Mouse (Mus musculus): ENCODE data around the gene Tpcn2. TPM values are rescaled to one million over a fixed set of nuclear protein-coding genes. Genes with fewer than 3 reads are reported as not detected.

Tpcn2 gene
- polyA plus RNA-seq, 1 experiment from 2014 or later = 5.7 TPM

GRCm38 (mm10) chr7:145189342-145189741 is 94.5 kb downstream of the Tpcn2 start:
- no peaks in the 10 kb centered on the region for H3K27me3 ChIP-seq (replicated peaks)
- no peak overlapping the region for H3K4me2 ChIP-seq (replicated peaks)
- H3K4me1 ChIP-seq = no peaks in the 10 kb centered on the region
- H3K36me3 ChIP-seq = no peaks in the 10 kb centered on the region
- no peak for ATAC-seq (ENCODE audit: low FRiP score, low read depth)
- no peak overlapping the region for H3K4me3 ChIP-seq
- no peaks in the 10 kb centered on the region for H3K9me3 ChIP-seq
- WGBS = 56% methylated on average over 8 of the region's 8 CpGs
- no peak overlapping the region for H3K9ac ChIP-seq
- H3K27ac ChIP-seq = no peak overlapping the region

GRCm38 (mm10) chr7:145187802-145188201 is 96.0 kb downstream of the Tpcn2 start:
- no peak overlapping the region for H3K27ac ChIP-seq
- H3K36me3 ChIP-seq = no peaks in the 10 kb centered on the region
- H3K4me1 ChIP-seq = no peaks in the 10 kb centered on the region
- no peaks in the 10 kb centered on the region for H3K9me3 ChIP-seq
- WGBS = 67% methylated on average over 3 of the region's 3 CpGs
- no peaks in the 10 kb centered on the region for H3K27me3 ChIP-seq (replicated peaks)
- H3K9ac ChIP-seq = no peak overlapping the region
- no peak overlapping the region for H3K4me2 ChIP-seq (replicated peaks)
- no peak overlapping the region for H3K4me3 ChIP-seq
- ATAC-seq (ENCODE audit: low FRiP score, low read depth) = no peak

GRCm38 (mm10) chr7:145182388-145182787 is 101.4 kb downstream of the Tpcn2 start:
- Histone ChIP-seq H3K9ac (no peak overlapping the region), H3K9me3 (no peaks in the 10 kb centered on the region), H3K36me3 (no peaks in the 10 kb centered on the region), H3K4me2 (replicated peaks) (no peak overlapping the region), H3K4me3 (no peak overlapping the region), H3K27ac (no peak overlapping the region), H3K4me1 (peaks cover 17% of the 10 kb centered on the region), H3K27me3 (replicated peaks) (0 out of 2 replicates have a peak, but pooled peaks cover 3% of the 10 kb centered on the region)
- no peak for ATAC-seq (ENCODE audit: low FRiP score, low read depth)
- 60% methylated on average over 4 of the region's 4 CpGs for WGBS

GRCm38 (mm10) chr7:145181376-145182034 is 102.3 kb downstream of the Tpcn2 start:
- no peak overlapping the region for H3K27ac ChIP-seq
- H3K4me1 ChIP-seq = peaks cover 26% of the 10 kb centered on the region

GRCm38 (mm10) chr7:145179691-145180091 is 104.1 kb downstream of the Tpcn2 start:
- no peak overlapping the region for H3K4me2 ChIP-seq (replicated peaks)
- ATAC-seq (ENCODE audit: low FRiP score, low read depth) = no peak
- no peak overlapping the region for H3K27ac ChIP-seq
- H3K4me3 ChIP-seq = no peak overlapping the region
- no peaks in the 10 kb centered on the region for H3K36me3 ChIP-seq
- no peaks in the 10 kb centered on the region for H3K9me3 ChIP-seq
- WGBS = 59% methylated on average over 5 of the region's 5 CpGs
- H3K27me3 ChIP-seq (replicated peaks) = peaks cover 3% of the 10 kb centered on the region; the same call in 1 of the 2 replicates
- H3K9ac ChIP-seq = no peak overlapping the region
- peaks cover 32% of the 10 kb centered on the region for H3K4me1 ChIP-seq

More at GRCm38 (mm10) chr7:145181376-145182034, 102.3 kb downstream of the Tpcn2 start:
- Histone ChIP-seq H3K4me3 (no peak overlapping the region), H3K9ac (no peak overlapping the region), H3K9me3 (no peaks in the 10 kb centered on the region), H3K27me3 (replicated peaks) (peaks cover 3% of the 10 kb centered on the region; the same call in 1 of the 2 replicates), H3K4me2 (replicated peaks) (no peak overlapping the region), H3K36me3 (no peaks in the 10 kb centered on the region)
- 43% methylated on average over 11 of the region's 11 CpGs for WGBS
- ATAC-seq (ENCODE audit: low FRiP score, low read depth) = no peak

GRCm38 (mm10) chr7:145176750-145177589 is 106.8 kb downstream of the Tpcn2 start:
- H3K4me3 ChIP-seq = no peak overlapping the region
- no peak for ATAC-seq (ENCODE audit: low FRiP score, low read depth)
- H3K4me1 ChIP-seq = peaks cover 49% of the 10 kb centered on the region
- H3K27me3 ChIP-seq (replicated peaks) = peaks cover 3% of the 10 kb centered on the region
- H3K9ac ChIP-seq = no peak overlapping the region
- 0 out of 2 replicates have a peak overlapping the region, but pooled peaks have one; percentile 24 for H3K4me2 ChIP-seq (replicated peaks)
- no peaks in the 10 kb centered on the region for H3K36me3 ChIP-seq
- 25% methylated on average over 15 of the region's 15 CpGs for WGBS
- no peak overlapping the region for H3K27ac ChIP-seq
- H3K9me3 ChIP-seq = no peaks in the 10 kb centered on the region

GRCm38 (mm10) chr7:145173563-145173962 is 110.2 kb downstream of the Tpcn2 start:
- Histone ChIP-seq H3K4me1 (peaks cover 39% of the 10 kb centered on the region), H3K27ac (peak overlapping the region; percentile 38; the same call in 1 of the 2 replicates), H3K9ac (no peak overlapping the region), H3K27me3 (replicated peaks) (peaks cover 4% of the 10 kb centered on the region), H3K36me3 (no peaks in the 10 kb centered on the region), H3K9me3 (no peaks in the 10 kb centered on the region), H3K4me3 (no peak overlapping the region), H3K4me2 (replicated peaks) (peak overlapping the region; percentile 47)
- 21% methylated on average over 15 of the region's 15 CpGs for WGBS
- ATAC-seq (ENCODE audit: low FRiP score, low read depth) = peak; percentile 57; the same call in 1 of the 2 replicates

- peaks cover 39% of the 10 kb centered on the region for H3K4me1 ChIP-seq
- no peaks in the 10 kb centered on the region for H3K9me3 ChIP-seq
- H3K4me2 ChIP-seq (replicated peaks) = peak overlapping the region; percentile 47
- H3K36me3 ChIP-seq = no peaks in the 10 kb centered on the region
- peak; percentile 90 for ATAC-seq (ENCODE audit: low FRiP score, low read depth)
- peak overlapping the region; percentile 38; the same call in 1 of the 2 replicates for H3K27ac ChIP-seq
- 3% methylated on average over 11 of the region's 12 CpGs for WGBS
- no peak overlapping the region for H3K4me3 ChIP-seq
- H3K27me3 ChIP-seq (replicated peaks) = peaks cover 4% of the 10 kb centered on the region
- H3K9ac ChIP-seq = no peak overlapping the region
Measured at GRCm38 (mm10) chr7:145173116-145173515, 110.7 kb downstream of the Tpcn2 start.

- H3K36me3 ChIP-seq = no peaks in the 10 kb centered on the region
- no peaks in the 10 kb centered on the region for H3K9me3 ChIP-seq
- H3K4me2 ChIP-seq (replicated peaks) = no peak overlapping the region
- no peak overlapping the region for H3K4me3 ChIP-seq
- no peak for ATAC-seq (ENCODE audit: low FRiP score, low read depth)
- 79% methylated on average over 3 of the region's 3 CpGs for WGBS
- peaks cover 15% of the 10 kb centered on the region for H3K27me3 ChIP-seq (replicated peaks)
- no peak overlapping the region for H3K27ac ChIP-seq
- H3K9ac ChIP-seq = no peak overlapping the region
- H3K4me1 ChIP-seq = peaks cover 24% of the 10 kb centered on the region
Measured at GRCm38 (mm10) chr7:145169703-145170102, 114.1 kb downstream of the Tpcn2 start.

GRCm38 (mm10) chr7:145159283-145160240 is 124.2 kb downstream of the Tpcn2 start:
- ATAC-seq (ENCODE audit: low FRiP score, low read depth) = peak; percentile 92
- Histone ChIP-seq H3K4me3 (no peak overlapping the region), H3K27me3 (replicated peaks) (peaks cover 3% of the 10 kb centered on the region; the same call in 1 of the 2 replicates), H3K27ac (peak overlapping the region; percentile 58; the same call in 1 of the 2 replicates), H3K9me3 (no peaks in the 10 kb centered on the region), H3K9ac (no peak overlapping the region), H3K4me2 (replicated peaks) (0 out of 2 replicates have a peak overlapping the region, but pooled peaks have one; percentile 26), H3K4me1 (peaks cover 32% of the 10 kb centered on the region), H3K36me3 (no peaks in the 10 kb centered on the region)
- 5% methylated on average over 13 of the region's 13 CpGs for WGBS

GRCm38 (mm10) chr7:145155666-145156065 is 128.1 kb downstream of the Tpcn2 start:
- Histone ChIP-seq H3K9ac (no peak overlapping the region), H3K4me1 (peaks cover 25% of the 10 kb centered on the region), H3K4me3 (no peak overlapping the region), H3K36me3 (no peaks in the 10 kb centered on the region), H3K27me3 (replicated peaks) (peaks cover 8% of the 10 kb centered on the region; the same call in 1 of the 2 replicates), H3K9me3 (no peaks in the 10 kb centered on the region), H3K4me2 (replicated peaks) (no peak overlapping the region), H3K27ac (no peak overlapping the region)
- no peak for ATAC-seq (ENCODE audit: low FRiP score, low read depth)
- WGBS = 83% methylated on average over 4 of the region's 4 CpGs
